Mouse (Mus musculus): ENCODE data around the gene Il25.

Gene Il25

DNA sequence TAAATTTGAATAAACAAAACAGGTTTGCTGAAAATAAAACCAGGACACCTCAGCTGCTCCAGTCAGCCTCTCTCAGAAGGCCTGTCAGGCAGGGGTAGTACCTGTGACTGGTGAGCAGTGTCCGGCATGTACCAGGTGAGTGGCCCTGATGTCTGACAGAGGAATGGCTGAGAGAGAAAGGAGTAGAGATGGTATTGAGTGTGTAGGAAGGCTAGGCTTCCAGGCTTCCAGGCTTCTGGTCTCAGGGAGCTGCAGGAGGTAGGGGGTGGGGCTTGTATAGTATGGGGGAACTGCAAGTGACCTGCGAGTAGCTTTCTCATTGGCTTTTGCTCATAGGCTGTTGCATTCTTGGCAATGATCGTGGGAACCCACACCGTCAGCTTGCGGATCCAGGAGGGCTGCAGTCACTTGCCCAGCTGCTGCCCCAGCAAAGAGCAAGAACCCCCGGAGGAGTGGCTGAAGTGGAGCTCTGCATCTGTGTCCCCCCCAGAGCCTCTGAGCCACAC, at the start of gene Il25:
Gene Il25, plus strand, starts transcription at position 51 of the 506 bp plus-strand sequence.
- in situ Hi-C loops (cut with MboI, MseI), result no loop called here

DNA sequence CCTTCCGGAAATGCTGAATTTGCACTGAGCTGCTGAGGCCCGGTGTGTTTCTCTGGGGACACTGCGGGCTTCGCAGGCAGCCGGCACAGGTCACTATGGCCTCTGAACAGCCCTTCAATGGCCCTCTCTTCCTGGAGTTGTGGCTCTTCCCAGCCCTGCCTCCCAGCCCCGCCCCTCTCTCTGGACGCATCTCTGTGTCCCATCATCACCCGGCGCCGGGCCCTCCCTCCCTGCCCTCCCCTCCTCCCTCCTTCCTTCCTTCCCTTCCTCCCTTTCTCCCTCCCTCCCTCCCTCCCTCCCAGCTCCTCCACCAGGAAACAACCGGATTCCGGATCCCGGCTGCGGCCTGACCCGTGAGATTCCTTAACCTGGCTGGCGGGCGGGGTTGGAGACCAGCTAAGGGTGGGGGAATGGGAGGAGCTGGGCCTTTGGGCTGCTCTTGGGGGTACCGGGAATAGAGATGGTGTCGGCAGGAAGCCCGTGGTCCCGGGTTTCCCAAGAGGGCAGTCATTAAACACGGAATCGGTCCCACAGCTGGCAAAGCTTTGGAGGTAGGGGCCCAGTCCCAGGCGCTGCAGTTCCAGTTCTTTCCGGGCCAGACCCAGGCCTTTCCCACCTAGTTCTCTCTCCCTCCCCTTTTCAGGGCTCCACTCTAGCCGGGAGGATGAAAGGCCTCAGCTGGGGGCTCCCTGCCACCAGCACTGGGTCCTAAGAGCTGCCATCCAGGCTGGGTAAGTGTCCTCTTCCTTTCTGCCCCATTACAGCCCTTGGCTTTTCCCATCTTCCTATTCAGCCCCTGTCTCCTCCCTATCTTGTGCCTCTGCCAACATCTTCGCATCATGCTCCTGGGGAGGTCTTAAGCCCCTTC, 49.1 kb upstream of the Il25 start, which contains the start of the genes Bcl2l2 and Gm20521:
Gene Bcl2l2, plus strand, starts transcription at position 224 of the 868 bp plus-strand sequence.
Gene Gm20521, plus strand, starts transcription at position 288 of the 868 bp plus-strand sequence.
- in situ Hi-C loops (cut with MboI, MseI), result no loop called here

DNA sequence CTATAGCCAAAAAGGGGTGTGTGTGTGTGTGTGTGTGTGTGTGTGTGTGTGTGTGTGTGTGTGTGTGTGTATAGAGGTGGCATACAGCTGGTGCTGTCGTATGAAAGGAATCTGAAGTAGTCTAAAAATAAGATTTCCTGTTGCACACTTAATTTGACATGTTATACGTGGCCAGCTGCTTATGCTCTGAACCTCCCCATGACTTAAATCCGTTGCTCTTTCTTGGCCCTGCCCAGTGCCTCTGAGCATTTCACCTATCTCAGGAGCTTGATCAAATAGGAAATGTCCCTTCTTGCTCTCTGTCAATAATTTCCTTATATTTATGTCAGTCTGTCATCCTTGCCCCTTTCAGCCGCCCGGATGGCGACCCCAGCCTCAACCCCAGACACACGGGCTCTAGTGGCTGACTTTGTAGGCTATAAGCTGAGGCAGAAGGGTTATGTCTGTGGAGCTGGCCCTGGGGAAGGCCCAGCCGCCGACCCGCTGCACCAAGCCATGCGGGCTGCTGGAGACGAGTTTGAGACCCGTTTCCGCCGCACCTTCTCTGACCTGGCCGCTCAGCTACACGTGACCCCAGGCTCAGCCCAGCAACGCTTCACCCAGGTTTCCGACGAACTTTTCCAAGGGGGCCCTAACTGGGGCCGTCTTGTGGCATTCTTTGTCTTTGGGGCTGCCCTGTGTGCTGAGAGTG, 48.3 kb upstream of the Il25 start:
- in situ Hi-C loops (cut with MboI, MseI), result no loop called here

DNA sequence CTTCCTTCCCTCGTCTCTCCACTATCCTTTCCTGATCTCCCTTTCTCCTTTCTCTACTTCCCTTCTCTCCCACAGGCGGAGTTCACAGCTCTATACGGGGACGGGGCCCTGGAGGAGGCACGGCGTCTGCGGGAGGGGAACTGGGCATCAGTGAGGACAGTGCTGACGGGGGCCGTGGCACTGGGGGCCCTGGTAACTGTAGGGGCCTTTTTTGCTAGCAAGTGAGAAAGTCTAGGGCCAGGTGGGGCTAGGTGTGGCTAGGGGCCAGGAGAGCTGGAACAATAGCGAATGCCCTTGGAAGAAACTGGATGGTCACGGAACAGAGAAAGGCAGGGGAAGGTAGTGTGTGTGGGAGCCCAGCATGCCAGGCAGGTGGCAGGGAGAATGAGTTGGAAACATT, 47.2 kb upstream of the Il25 start:
- in situ Hi-C loops (cut with MboI, MseI), result no loop called here

DNA sequence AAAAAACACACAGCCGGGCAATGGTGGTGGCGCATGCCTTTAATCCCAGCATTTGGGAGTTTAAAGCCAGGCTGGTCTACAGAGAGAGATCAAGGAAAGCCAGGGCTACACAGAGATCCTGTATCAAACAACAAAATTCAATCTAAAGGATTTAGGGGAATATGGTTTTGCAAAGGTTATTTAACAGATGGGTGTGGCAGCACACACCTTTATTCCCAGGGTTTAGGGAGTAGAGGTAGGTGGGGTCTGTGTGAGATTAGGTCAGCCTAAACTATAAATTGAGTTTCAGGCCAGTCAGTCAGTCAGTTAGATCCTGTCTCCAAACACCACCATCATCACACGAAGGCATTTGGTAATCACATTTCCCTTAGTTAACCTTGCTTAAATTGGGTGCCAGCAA, 40.3 kb upstream of the Il25 start, which contains the start of gene Pabpn1:
Gene Pabpn1, plus strand, starts transcription at position 301 of the 400 bp plus-strand sequence.
- in situ Hi-C loops (cut with MboI, MseI), result loop anchor here (10.0 kb wide), 1 partner anchor 203 kb away; the partner anchor contains the start of genes Thtpa and Zfhx2

DNA sequence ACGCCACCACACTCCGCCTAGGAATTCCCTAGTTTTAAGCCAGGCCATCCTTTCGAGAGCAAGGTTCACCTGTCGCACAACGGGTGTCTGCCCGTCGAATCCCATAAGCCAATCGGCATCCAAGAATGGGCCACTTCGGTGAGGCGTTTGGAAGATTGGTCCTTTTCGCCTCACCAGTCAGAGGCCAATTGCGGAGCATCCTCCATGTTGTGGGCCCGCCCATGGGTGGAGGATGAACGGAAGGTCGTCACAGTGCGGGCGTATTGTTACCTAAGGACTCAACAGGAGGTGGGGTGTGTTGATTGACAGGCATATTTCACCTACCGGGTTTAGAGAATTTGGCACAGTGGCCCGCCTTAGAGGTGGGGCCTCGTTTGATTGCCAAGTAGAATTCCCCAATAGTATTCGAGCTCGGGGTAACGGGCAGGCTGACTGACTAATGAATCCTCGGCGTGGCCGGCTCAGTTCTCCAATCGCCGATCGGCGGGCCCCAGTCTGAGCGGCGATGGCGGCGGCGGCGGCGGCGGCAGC, 38.8 kb upstream of the Il25 start:
- in situ Hi-C loops (cut with MboI, MseI), result loop anchor here (10.0 kb wide), 1 partner anchor 201 kb away; the partner anchor contains the start of genes Thtpa and Zfhx2

DNA sequence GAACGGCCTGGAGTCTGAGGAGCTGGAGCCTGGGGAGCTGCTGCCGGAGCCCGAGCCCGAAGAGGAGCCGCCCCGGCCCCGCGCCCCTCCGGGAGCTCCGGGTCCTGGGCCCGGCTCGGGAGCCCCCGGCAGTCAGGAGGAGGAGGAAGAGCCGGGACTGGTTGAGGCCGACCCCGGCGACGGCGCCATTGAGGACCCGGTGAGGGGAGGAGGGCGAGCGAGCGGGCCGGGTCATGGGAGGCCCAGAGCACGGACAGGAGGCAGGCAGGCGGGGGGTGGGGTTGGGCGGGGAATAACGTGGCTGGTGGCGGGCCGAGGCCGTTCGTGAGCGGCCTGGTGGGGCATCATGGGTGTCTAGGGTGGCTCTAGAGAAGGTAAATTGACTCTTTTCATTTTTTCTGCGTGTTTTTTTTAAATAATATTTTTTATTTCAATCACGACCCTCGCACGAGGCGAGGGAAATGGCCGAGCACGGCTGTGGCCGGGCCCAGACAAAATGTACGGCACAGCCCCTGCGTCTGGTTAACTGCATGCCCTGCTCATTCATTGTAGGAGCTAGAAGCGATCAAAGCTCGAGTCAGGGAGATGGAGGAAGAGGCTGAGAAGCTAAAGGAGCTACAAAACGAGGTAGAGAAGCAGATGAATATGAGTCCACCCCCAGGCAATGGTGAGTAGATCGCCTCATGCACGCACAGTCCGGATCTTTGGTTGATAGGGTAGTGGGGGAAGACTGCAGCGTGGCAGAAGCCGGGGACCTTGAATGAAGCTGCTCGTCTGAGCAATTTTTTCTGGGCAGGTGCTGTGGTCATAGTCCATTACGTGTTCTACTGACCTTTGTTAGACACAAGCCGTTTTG, 38.0 kb upstream of the Il25 start:
- in situ Hi-C loops (cut with MboI, MseI), result loop anchor here (5.0 to 10.0 kb wide), 2 partner anchors 123 to 200 kb away; partner anchors contain the start of genes Ngdn, Thtpa and Zfhx2

DNA sequence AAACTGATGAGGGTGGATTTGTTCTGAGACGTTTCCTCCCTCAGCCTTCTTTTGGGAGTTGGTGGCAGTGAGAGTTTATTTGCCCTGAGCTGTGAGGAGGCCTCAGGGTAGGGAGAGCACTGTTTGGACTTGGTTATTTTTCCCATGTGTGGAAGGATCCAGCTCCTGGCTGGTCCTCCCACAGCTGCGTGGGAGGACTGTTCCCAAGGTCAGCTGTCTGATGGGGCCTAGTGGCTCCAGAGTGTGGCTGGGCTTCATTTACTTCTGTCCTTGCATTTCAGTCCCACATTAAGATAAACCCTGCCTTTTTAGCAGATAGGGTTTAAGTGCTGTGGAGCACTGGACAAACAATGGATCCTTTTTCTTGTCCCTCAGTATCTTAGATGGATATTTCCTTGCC, 35.0 kb upstream of the Il25 start:
- in situ Hi-C loops (cut with MboI, MseI), result loop anchor here (5.0 to 10.0 kb wide), 2 partner anchors 120 to 197 kb away; partner anchors contain the start of genes Ngdn, Thtpa and Zfhx2

DNA sequence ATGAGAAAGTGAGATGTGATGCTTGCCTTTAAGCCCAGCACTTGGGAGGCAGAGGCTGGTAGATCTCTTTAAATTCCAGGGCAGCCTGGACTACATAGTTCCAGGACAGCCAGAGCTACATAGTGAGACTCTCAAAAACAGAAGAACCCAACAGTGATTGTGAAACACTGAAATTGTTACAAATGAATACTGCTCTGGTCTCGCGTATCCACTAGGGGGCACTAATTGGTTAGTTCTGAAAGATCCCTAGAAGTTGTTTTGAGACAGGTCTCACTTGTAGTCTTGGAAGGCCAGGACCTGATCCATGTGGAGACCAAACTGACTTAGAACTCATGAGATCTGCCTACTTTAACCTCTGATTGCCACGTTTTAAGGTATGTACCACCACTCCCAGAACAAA, 32.1 kb upstream of the Il25 start:
- in situ Hi-C loops (cut with MboI, MseI), result no loop called here

DNA sequence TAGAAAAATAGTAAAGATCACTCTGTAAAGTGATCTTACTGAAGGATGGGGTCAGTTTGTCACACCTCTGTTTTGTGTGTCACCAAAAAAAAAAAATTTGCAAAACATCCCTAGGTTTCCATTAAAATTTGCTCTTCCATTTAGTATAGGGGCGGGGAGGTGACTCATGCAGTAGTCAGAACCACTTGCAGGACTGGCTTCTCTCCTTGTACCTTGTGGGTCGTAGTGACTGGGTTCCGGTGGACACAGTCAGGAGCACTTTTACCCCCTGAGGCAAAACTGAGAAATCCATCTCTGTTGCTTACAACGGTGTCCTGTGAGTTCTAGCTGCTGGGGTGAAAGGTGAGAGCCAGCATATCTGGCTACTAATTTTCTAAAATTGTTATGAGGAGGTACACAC, 28.9 kb upstream of the Il25 start:
- in situ Hi-C loops (cut with MboI, MseI), result no loop called here

DNA sequence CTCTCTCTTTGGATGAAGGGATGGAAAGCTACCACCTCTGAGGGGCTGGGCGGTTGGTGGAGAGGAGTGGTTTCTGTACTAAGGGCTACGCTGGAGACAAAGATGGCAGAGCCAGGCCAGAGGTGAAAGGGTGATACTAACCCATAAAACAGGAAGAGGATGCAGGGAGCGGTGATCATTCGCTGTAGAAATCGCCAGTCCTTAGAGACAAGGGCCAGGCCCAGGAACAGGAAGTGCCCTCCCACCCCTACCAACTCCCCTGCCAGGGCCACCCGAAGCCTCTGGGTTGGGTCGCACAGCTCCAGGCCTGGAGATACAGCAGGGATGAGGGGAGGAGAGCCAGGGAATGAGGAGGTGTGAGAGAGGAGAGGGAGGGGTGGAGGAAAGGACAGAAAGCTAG, 23.8 kb upstream of the Il25 start:
- in situ Hi-C loops (cut with MboI, MseI), result no loop called here

DNA sequence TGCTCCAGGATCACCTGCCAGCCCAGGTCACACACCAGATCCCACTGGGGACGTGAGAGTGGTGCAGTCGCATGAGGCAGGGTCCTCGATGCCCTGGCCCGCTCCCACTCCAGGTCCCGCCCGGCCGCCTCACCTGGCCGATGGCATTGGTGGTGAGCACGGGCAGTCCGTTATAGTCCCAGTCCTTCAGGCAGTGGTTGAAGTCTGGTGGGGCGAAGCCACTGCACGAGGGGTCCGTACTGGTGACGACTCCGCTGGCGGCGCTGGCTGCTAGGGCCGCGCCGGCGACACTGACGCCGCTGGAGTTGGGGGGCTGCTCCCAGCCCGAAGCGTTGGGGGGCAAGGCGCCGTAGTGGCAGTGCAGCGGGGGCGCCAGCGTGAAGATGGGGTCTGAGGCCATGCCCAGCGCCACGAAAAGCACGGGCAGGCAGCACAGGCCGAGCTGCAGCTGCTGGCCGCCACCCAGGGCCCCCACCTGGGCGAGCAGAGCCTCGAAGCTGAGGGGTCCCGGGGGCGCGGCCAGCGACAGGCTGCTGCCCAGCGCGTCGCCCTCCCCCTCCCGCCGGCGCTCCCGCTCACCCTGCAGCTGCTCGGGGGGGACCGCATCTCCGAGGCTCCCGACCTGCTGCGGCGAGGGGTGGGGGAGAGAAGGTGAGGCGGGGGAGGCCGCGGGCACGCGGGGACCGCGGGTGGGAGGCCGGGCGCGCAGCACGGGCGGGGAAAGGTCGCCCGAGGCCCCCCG, 20.2 kb upstream of the Il25 start:
- in situ Hi-C loops (cut with MboI, MseI), result no loop called here

DNA sequence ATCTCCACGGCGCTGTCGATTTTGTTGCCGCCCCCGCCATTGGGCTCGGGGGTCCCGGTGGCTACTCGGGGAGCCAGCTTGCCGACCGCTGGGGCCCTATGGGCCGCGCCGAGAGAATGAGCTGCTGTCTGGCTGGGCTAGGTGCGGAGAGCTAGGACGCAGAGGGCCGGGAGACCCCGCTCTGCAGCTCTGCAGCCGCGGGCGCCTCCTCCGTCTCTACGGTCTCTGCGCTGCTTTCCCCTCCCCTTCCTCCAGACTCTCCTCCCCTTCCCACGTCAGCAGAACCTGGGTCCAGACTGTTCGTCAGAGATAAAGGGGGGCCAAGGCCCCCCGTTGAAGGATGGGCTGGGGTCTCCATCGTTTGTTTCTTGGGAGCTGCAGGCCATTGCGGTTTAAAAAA, 19.6 kb upstream of the Il25 start, which contains the start of gene Slc22a17:
Gene Slc22a17, minus strand, starts transcription at position 247 of the 400 bp plus-strand sequence.
- in situ Hi-C loops (cut with MboI, MseI), result no loop called here

DNA sequence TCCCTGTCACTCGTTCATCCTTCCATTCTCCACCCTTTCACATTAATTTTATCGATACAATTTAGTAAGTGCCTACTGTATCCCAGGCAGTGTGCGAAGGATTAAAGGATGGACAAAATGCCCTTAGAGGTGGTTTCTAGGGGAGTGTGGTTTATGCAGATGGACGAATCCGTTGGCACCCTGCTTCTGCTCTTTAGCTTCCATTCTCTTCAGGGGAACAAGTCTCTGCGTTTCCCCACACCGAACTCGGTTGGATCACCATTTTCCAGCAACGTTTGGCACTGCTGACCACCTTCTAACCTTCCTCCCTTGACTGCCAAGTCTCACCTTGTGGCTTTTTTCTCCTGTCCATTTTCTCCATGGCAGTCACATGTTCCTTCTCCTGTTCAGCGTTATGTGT, 19.2 kb upstream of the Il25 start:
- in situ Hi-C loops (cut with MboI, MseI), result no loop called here

DNA sequence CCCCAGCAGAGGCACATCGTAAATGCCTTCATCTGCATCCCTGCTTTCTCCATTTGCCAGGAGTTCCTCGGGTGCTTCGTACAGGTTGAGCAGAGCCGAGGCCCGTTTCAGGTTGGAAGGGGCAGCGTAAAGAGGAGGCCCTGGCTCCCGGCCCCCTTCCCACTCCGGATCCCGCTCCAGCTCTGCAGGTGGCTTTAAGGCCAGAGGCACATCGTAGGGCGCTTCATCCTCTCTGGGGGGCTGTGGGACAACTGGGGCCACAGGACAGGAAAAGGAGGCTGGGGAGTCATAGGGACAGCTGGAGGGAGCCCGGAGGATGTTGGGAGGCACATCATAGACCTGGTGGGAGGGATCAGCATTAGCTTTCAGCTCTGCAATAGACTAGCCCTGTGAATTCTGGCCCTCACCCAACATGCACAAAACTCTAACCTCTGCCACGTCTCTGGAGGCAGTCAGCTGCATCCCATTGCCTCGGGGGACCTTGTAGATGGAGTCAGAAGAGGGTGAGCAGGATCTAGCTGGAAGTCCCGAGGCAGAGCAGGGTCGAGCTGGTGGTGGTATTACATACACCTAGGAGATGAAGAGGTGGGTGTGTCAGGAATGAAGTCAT, 12.3 kb upstream of the Il25 start:
- in situ Hi-C loops (cut with MboI, MseI), result loop anchor here (5.0 kb wide), 1 partner anchor 77 kb away; no protein-coding TSS in a partner anchor

DNA sequence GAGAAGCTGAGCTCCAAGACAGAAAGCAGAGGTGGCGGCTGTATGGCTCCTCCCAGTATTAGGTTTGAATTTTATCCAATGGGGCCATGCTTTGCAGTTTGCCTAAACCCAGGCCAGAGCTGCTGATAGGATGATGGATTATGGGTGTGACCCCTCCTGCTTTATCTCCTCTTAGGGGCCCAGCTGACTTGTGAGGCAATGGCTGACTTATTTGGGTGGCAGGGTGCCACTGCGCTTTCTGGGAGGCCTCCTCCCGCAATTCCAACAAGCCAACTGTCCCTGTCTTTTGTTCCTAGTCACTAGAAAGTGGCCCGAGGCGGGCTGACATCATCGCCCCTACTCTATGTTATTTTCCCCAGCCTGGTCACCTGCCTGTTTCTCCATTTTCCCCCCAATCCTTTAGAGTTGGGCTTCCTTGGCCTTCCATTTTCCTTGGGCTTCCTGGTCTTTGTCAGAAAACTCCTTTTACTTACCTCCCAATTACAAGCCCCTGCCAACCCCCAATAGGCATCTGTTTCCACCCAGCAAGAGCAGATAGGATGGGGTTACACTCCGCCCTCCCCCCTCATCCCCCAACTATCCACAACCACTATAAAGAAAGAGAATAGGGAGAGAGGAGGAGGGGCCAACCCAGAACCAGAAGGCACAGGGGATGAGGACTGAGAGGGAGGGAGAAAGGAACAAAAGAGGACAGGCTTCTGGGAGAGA, 7.7 kb upstream of the Il25 start:
- in situ Hi-C loops (cut with MboI, MseI), result loop anchor here (5.0 kb wide), 1 partner anchor 73 kb away; no protein-coding TSS in a partner anchor

DNA sequence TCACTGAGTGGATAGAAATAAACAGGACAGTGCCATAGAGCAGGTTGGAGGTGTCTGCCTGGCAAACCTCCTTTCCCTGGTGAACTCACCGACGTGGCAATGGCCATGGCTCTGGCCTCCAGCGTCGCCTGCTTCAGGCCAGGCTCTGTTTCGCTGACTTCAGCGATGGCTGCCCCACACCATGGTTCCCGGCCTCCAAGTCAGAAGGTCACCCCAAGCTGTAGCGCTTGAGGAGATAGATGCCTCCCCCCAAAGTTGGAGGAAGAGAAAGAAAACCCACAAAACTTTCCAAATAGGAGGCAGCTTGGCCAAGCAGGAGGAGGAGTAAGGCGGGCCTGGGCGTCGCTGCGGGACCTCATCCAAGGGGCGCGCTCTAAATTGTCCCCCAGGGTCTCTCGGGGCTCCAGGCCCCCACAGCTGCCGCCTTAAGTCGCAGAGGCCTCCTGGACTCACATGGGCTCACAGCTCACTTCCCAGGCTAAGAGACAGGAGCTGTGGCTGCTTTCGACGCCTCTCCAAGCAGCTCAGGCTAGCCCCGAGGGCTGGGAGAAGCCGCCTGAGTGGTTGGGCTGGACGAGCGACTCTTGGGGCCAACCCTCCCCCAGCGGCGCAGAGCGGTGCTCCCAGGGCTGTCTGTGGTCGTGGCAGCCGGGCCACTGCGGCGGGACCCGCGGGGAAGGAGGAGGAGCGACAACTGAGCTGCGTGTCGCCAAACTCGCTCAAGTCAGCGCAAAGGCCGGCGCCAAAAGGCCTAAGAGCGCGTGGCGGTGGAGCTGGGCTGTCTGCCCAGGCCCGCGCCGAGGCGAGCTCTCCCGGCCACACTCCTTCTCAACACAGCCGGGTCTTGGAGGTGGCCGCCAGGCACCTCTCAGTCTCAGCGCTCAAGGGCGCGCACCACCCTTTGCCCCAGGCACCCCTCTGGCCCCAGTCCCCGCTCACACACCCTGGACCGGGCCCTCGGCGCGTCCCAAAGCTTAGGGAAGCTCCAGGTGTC, 6.8 kb upstream of the Il25 start, which contains the start of gene Efs:
Gene Efs, minus strand, starts transcription at position 778 of the 994 bp plus-strand sequence.
- in situ Hi-C loops (cut with MboI, MseI), result no loop called here
